Mouse (Mus musculus) neural tube, embryonic 15.5 days (tissue): Measurements from ENCODE around the gene Ghr. TPM values are rescaled to one million over a fixed set of nuclear protein-coding genes. Genes with fewer than 3 reads are reported as not detected.
A peak's percentile ranks its signal among the peaks of the same experiment; 100 is the strongest.

Experiments
- ATAC-seq: fragments of 200-750 bp; cut with Nextera tagmentation; 2 replicates; pipeline ENCODE4 v1.8.0; 2017; ENCODE audit warnings: mild to moderate bottlenecking, moderate TSS enrichment, moderate library complexity; ENCODE audit not compliant: low FRiP score
- H3K27ac ChIP-seq: fragments of 300-500 bp; sonication (generic); replicated peaks from 2 replicates; pipeline ENCODE4 v1.5.1; 2015; ENCODE audit warnings: mild to moderate bottlenecking, inconsistent platforms
- H3K27me3 ChIP-seq: fragments of 300-500 bp; sonication (generic); replicated peaks from 2 replicates; pipeline ENCODE4 v1.6.1; 2015; ENCODE audit warnings: inconsistent platforms
- H3K36me3 ChIP-seq: fragments of 300-500 bp; sonication (generic); 2 replicates; pipeline ENCODE4 v1.6.1; 2015; ENCODE audit warnings: inconsistent platforms
- H3K4me1 ChIP-seq: fragments of 300-500 bp; sonication (generic); 2 replicates; pipeline ENCODE4 v1.6.1; 2015; ENCODE audit warnings: inconsistent platforms
- H3K4me2 ChIP-seq: fragments of 300-500 bp; sonication (generic); 2 replicates; pipeline ENCODE4 v1.6.1; 2015; ENCODE audit warnings: inconsistent platforms, mild to moderate bottlenecking, moderate library complexity
- H3K4me3 ChIP-seq: fragments of 300-500 bp; sonication (generic); replicated peaks from 2 replicates; pipeline ENCODE4 v1.5.1; 2015; ENCODE audit warnings: mild to moderate bottlenecking, inconsistent platforms
- H3K9ac ChIP-seq: fragments of 300-500 bp; sonication (generic); replicated peaks from 2 replicates; pipeline ENCODE4 v1.6.1; 2015; ENCODE audit warnings: mild to moderate bottlenecking, inconsistent platforms
- H3K9me3 ChIP-seq: fragments of 300-500 bp; sonication (generic); replicated peaks from 2 replicates; pipeline ENCODE4 v1.6.1; 2016; ENCODE audit warnings: inconsistent platforms
- WGBS: fragments of 180-500 bp; shearing (Covaris S2); methylation state at CpG from one replicate; pipeline ENCODE4 v1.1.7; 2015; ENCODE audit warnings: mixed read lengths; 5-methylcytosine and 5-hydroxymethylcytosine counted together
- polyA plus RNA-seq: library from polyadenylated mRNA; unstranded; fragments of >200 nt; fragmentation: Nextera tagmentation; extraction: Ambion mirVana; gene quantifications from 2 replicates; pipeline ENCODE4 v1.2.1, GENCODE M21; 2015

Gene Ghr
- polyA plus RNA-seq, 1 experiment from 2014 or later, result 10.9 TPM

- Histone ChIP-seq H3K27me3 (no peaks in the 10 kb centered on the region), H3K4me3 (no peak overlapping the region), H3K4me1 (no peaks in the 10 kb centered on the region), H3K9me3 (no peaks in the 10 kb centered on the region), H3K27ac (no peak overlapping the region), H3K9ac (no peak overlapping the region), H3K4me2 (no peak overlapping the region), H3K36me3 (no peaks in the 10 kb centered on the region)
- no peak for ATAC-seq
- 86% methylated on average over 2 of the region's 2 CpGs for WGBS
Measured at GRCm38 (mm10) chr15:3353696-3354095, 229.6 kb downstream of the Ghr start.

DNA sequence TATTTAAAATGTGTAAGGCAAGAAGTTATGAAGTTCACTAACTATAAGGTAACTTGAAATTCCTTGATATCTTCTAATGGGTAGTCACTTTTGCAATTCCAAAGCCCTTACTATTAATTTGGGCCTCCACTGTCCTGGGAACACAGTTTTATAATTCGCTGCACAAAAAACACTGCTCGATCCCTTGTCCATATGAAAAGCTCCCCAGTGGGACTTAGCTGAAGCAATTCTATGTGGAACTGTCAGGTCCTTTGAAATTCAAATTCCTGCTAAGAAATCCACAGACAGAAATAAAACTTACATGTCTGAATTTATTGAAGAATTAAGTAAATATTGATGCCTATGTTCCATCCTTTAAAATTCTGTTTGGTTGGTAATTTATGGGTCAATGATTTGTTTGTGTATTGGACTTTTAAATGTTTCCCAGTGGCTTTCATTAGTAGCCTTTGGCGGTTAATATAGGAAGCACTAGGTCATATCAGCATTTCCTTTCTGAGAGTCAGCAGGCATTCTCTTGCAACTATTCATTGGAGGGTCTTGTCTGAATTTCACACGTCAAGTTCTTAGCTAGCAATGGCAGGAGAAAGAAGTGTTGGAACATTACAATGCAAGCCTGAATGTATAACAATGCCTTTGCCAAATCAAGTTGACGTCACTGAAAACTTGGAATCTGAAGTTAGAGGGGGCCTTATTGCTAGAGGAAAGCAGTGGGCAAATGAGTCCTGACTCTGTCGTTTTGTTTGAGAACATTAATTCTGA is 233.8 kb downstream of the Ghr start:
- Histone ChIP-seq H3K4me1 (no peaks in the 10 kb centered on the region), H3K9ac (no peak overlapping the region), H3K36me3 (no peaks in the 10 kb centered on the region), H3K4me3 (no peak overlapping the region), H3K27ac (no peak overlapping the region), H3K4me2 (no peak overlapping the region), H3K27me3 (no peaks in the 10 kb centered on the region), H3K9me3 (no peaks in the 10 kb centered on the region)
- WGBS, result 37% methylated on average over 6 of the region's 6 CpGs
- no peak for ATAC-seq

DNA sequence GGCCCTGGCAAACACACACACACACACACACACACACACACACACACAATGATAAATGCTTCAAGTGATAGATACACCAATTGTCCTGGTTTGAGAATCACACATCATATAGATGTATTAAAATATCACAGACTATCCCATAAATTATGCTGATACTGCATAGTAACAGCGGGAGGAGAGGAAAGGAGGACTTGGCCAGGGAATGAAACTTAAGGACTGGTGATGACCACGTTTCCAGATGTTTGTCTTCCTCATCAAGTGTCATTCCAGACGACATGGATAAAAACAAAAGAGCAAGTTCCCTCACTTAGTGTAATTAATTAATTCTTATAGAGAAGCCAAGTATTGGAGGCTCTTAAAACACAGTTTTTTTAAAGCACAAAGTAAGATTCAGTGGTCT is 236.6 kb downstream of the Ghr start:
- Histone ChIP-seq H3K36me3 (no peaks in the 10 kb centered on the region), H3K4me2 (no peak overlapping the region), H3K27ac (no peak overlapping the region), H3K9ac (no peak overlapping the region), H3K27me3 (no peaks in the 10 kb centered on the region), H3K4me1 (no peaks in the 10 kb centered on the region), H3K4me3 (no peak overlapping the region), H3K9me3 (no peaks in the 10 kb centered on the region)
- 79% methylated on average over 3 of the region's 3 CpGs for WGBS
- no peak for ATAC-seq

GRCm38 (mm10) chr15:3344555-3344954 is 238.7 kb downstream of the Ghr start:
- ATAC-seq, result peak; percentile 73; the same call in 1 of the 2 replicates
- 72% methylated on average over 4 of the region's 4 CpGs for WGBS
- Histone ChIP-seq H3K27ac (0 out of 2 replicates have a peak overlapping the region, but pooled peaks have one; percentile 33), H3K36me3 (no peaks in the 10 kb centered on the region), H3K4me3 (no peak overlapping the region), H3K4me2 (no peak overlapping the region), H3K27me3 (no peaks in the 10 kb centered on the region), H3K9ac (no peak overlapping the region), H3K9me3 (no peaks in the 10 kb centered on the region), H3K4me1 (no peaks in the 10 kb centered on the region)

DNA sequence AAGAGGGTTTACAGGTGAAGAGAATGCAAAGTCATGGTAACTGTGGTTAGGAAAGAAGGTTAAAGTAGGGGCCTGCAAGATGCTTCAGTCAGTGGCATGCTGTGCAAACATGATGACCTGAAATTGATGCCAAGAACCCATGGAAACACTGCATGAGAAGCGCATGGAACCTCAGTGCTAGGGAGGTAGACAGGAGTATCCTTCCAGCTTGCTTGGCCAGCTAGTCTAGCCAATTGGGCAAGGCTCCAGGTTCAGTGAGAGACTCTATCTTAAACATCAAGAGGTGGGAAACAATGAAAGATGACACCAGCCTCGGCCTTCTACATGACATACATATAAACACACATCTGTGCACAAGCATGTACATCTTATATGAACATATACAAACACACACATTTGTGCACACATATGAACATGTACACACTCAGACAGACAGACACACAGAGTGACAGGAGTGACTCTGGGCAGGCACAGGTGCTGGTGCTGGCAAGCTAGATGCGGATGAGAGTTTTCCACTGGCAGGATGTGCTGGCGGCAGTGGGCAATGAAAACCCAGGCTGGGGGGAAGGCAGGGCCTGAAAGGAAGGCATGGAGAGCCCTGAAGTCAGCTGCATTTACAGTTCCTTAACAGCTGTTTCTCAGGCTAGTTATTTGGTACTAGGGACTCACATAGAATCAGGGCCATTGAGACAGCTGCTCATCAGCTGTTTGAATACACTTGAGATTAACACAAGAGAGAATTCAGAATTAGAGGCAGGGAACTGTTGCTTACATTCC is 241.3 kb downstream of the Ghr start:
- Histone ChIP-seq H3K9me3 (no peaks in the 10 kb centered on the region), H3K4me1 (no peaks in the 10 kb centered on the region), H3K4me3 (no peak overlapping the region), H3K27me3 (no peaks in the 10 kb centered on the region), H3K27ac (no peak overlapping the region), H3K9ac (no peak overlapping the region), H3K36me3 (no peaks in the 10 kb centered on the region), H3K4me2 (no peak overlapping the region)
- 0 out of 2 replicates have a peak, but pooled peaks have one; percentile 35 for ATAC-seq
- 77% methylated on average over 4 of the region's 4 CpGs for WGBS

GRCm38 (mm10) chr15:3339847-3340246 is 243.4 kb downstream of the Ghr start:
- H3K27ac ChIP-seq, result no peak overlapping the region
- no peak for ATAC-seq
- 82% methylated on average over 3 of the region's 3 CpGs for WGBS
- H3K9me3 ChIP-seq, result no peaks in the 10 kb centered on the region
- no peak overlapping the region for H3K9ac ChIP-seq
- H3K4me2 ChIP-seq, result no peak overlapping the region
- no peak overlapping the region for H3K4me3 ChIP-seq
- H3K4me1 ChIP-seq, result no peaks in the 10 kb centered on the region
- no peaks in the 10 kb centered on the region for H3K36me3 ChIP-seq
- H3K27me3 ChIP-seq, result no peaks in the 10 kb centered on the region

- 95% methylated on average over 4 of the region's 4 CpGs for WGBS
- Histone ChIP-seq H3K36me3 (no peaks in the 10 kb centered on the region), H3K4me3 (no peak overlapping the region), H3K4me1 (no peaks in the 10 kb centered on the region), H3K9me3 (no peaks in the 10 kb centered on the region), H3K9ac (no peak overlapping the region), H3K4me2 (no peak overlapping the region), H3K27me3 (no peaks in the 10 kb centered on the region), H3K27ac (no peak overlapping the region)
- no peak for ATAC-seq
Measured at GRCm38 (mm10) chr15:3332517-3332916, 250.8 kb downstream of the Ghr start.

- Histone ChIP-seq H3K9ac (no peak overlapping the region), H3K4me3 (no peak overlapping the region), H3K27ac (no peak overlapping the region), H3K27me3 (no peaks in the 10 kb centered on the region), H3K36me3 (no peaks in the 10 kb centered on the region), H3K9me3 (no peaks in the 10 kb centered on the region), H3K4me1 (no peaks in the 10 kb centered on the region), H3K4me2 (no peak overlapping the region)
- 74% methylated on average over 2 of the region's 2 CpGs for WGBS
- no peak for ATAC-seq
Measured at GRCm38 (mm10) chr15:3331813-3332212, 251.5 kb downstream of the Ghr start.

DNA sequence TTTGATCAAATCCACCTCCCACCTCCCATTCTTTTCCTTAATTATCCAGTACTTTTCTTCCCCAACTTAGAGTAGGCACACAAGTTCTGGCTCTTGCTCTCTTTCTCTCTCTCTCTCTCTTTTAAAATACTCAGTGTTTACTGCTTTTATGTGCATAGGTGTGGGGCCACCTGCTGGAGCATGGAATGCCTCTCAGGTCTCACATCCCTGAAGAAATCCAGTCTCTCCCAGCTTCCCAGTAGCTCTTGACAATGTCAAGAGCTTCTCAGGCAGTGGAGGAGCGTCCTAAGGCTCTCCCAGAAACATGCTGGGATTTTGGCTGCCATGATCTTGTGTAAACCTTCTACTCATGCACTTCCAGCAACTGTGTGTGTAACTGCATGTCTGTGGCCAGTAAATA is 253.0 kb downstream of the Ghr start:
- H3K9me3 ChIP-seq, result no peaks in the 10 kb centered on the region
- no peak overlapping the region for H3K4me3 ChIP-seq
- WGBS, result 83% methylated on average over 1 of the region's 1 CpGs
- no peaks in the 10 kb centered on the region for H3K36me3 ChIP-seq
- H3K27ac ChIP-seq, result no peak overlapping the region
- H3K4me2 ChIP-seq, result no peak overlapping the region
- no peaks in the 10 kb centered on the region for H3K4me1 ChIP-seq
- no peak overlapping the region for H3K9ac ChIP-seq
- no peak for ATAC-seq
- H3K27me3 ChIP-seq, result no peaks in the 10 kb centered on the region

DNA sequence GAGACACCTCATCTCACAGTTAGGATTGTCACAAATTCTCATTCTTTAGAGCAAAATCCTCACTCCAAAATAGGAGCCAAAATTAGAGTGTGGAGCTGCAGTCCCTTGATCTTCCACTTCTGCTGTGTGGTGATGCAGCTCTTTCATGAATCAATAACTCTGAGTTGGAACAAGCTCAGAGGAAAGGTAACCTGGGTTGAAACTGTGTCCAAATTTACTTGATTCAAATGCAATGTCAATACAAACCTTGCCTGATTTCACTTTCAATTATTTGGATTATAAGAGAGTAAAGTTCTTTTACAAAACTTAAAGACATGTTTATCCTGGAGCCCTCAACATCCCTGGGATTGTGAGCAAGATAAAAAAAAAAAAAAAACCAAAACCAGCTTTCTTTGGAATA is 260.3 kb downstream of the Ghr start:
- Histone ChIP-seq H3K9me3 (no peaks in the 10 kb centered on the region), H3K4me3 (no peak overlapping the region), H3K27ac (no peak overlapping the region), H3K4me1 (no peaks in the 10 kb centered on the region), H3K9ac (no peak overlapping the region), H3K27me3 (no peaks in the 10 kb centered on the region), H3K36me3 (peaks cover 5% of the 10 kb centered on the region; the same call in 1 of the 2 replicates), H3K4me2 (no peak overlapping the region)
- no peak for ATAC-seq

DNA sequence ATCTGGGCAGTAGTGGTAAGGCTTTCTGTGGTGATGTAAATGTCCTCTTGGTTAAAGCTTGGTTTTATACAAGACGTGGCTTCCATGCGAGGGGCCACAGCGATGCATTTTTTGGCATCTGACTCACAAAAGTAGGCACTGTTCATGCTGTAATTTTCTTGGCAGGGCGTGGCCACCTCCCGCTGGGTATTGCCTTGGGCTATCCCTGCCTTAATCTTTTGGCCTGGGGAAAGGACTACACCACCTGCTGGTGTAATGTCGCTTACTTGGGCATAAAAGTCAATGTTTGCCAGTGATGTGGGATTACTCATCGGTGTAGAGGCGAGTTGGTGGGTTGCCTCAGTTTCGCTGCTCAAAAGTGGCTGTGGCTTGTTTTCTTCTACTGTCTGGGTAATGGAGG is 263.4 kb downstream of the Ghr start:
- ATAC-seq, result no peak
- Histone ChIP-seq H3K4me1 (no peaks in the 10 kb centered on the region), H3K36me3 (peaks cover 5% of the 10 kb centered on the region; the same call in 1 of the 2 replicates), H3K4me2 (no peak overlapping the region), H3K27ac (no peak overlapping the region), H3K27me3 (no peaks in the 10 kb centered on the region), H3K4me3 (no peak overlapping the region), H3K9me3 (no peaks in the 10 kb centered on the region), H3K9ac (no peak overlapping the region)
- 84% methylated on average over 9 of the region's 9 CpGs for WGBS

GRCm38 (mm10) chr15:3316617-3317016 is 266.7 kb downstream of the Ghr start:
- Histone ChIP-seq H3K9ac (no peak overlapping the region), H3K27me3 (no peaks in the 10 kb centered on the region), H3K4me3 (no peak overlapping the region), H3K9me3 (no peaks in the 10 kb centered on the region), H3K27ac (no peak overlapping the region), H3K36me3 (peaks cover 5% of the 10 kb centered on the region; the same call in 1 of the 2 replicates), H3K4me2 (no peak overlapping the region), H3K4me1 (no peaks in the 10 kb centered on the region)
- 86% methylated on average over 2 of the region's 2 CpGs for WGBS
- ATAC-seq, result no peak
